Mouse (Mus musculus): Measurements from ENCODE around the gene Tbx18.

DNA sequence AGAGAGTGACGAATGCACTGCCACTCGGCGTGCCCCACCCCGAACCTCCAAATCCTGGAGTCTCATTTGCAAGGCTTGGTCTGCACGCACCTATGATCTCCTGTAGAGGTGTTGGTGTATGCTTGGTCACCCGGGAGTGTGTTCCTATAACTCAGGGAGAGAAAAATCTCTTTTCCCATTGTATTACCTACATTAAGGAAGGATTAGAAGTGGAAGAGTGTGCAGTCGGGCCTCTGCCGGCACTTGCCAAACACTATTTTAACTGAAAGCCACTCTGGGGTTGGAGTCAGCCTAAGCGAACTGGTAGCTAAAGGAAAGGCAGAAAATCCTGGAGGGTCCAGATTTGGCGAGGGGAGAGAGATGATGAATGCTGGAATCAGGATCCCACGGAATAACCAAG lies 2.7 kb upstream of the Tbx18 start:
- TF ChIP-seq CTCF (IDR thresholded peaks at IDR 0.05; ENCODE audit: control insufficient read depth, insufficient read depth, insufficient read length), result no peak
- TF ChIP-seq MYOG (IDR thresholded peaks at IDR 0.05; ENCODE audit: control insufficient read depth, extremely low read depth, insufficient read length), result no peak
- no peak for TF ChIP-seq USF1 (IDR thresholded peaks at IDR 0.05; ENCODE audit: low read depth)
- no peak for TF ChIP-seq MAX (IDR thresholded peaks at IDR 0.05)

Measured in C2C12 (cell line).